Mouse (Mus musculus): ENCODE measurements at regions not wholly inside any gene's neighbourhood (a gene's known extent, or its start where the extent isn't known, plus 50 kb on each side); places are given as distances from the start of the nearest gene placed in this dataset.

GRCm38 (mm10) chr2:92807404-92807803, 107.5 kb upstream of the Syt13 start:
- TF ChIP-seq ZC3H11A (IDR thresholded peaks at IDR 0.05; ENCODE audit: borderline replicate concordance, low read depth, low read length), result no peak
- TF ChIP-seq HCFC1 (IDR thresholded peaks at IDR 0.05; ENCODE audit: borderline replicate concordance, insufficient read depth, low read length), result no peak
- TF ChIP-seq ZNF384 (IDR thresholded peaks at IDR 0.05; ENCODE audit: low read depth, low read length), result no peak

All from ES-E14 (cell line).